Mouse (Mus musculus): Measurements from ENCODE around the gene Tmprss11a. TPM values are rescaled to one million over a fixed set of nuclear protein-coding genes. Genes with fewer than 3 reads are reported as not detected.

The Tmprss11a gene
- not detected for total RNA-seq (2023)

DNA sequence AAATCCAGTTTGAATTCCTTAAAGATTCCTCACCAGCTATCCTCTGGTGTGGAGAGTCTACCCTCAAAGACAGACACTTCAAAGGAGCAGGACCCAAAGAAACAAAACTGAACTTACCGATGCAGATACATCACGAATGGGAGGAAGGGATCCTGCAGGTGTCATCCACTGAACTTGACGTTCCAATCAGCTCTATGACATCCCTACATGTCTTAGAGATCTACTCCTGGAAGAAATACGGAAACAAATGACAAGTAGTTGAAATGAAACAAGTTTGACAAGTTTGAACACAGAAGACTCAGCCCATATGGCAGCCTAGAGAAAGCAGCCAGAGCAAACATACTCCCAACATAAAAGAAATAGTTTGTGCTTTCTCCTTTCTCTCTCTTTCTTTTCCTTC is at the start of gene Tmprss11a:
TSS of gene Tmprss11a (minus strand) at position 101 of the 400 bp plus-strand sequence.

DNA sequence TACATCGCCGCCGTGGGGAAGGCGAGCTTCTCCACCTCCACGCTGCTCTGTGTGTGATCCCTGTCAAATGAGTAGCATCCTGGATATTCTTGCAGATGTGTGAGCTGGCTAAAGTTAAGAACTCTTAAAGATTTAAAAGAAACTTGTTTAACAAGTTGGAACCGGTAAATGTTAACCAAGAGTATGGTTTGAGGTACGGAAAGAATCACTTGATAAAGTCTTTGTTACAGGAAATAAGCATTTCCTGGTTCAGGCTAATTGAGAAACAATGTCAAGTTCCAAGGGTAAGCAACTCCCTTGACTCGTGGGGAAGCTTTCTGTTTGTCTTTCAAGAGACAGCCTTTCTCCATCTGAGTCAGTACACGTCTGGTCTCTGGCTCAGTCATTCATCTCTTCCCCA is 49.7 kb upstream of the Tmprss11a start, which contains the start of gene Tmprss11g:
TSS of gene Tmprss11g (minus strand) at position 101 of the 400 bp plus-strand sequence.

DNA sequence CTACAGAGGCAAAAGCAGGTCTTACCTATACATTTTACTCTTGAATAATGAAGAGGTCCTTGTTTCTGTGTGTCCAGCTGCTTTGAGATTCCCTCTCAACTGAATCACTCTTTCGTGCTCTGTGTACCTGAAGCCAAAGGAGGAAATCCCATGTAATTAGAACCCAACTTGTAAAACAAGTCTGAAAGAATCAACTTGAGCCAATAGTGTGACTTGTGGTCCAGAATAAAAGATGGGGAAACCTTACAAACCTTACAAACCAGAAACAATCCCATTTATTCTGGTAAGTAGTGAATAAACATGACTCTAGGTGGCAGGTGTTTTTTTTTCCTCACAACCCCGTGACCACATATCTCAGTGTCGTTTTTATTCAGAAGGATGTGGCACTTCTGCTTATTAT is 95.5 kb downstream of the Tmprss11a start, which contains the start of gene Tmprss11d:
TSS of gene Tmprss11d (minus strand) at position 101 of the 400 bp plus-strand sequence.

Other genes with a start within 250 kb of the Tmprss11a start
- gene Tmprss11c, start 179.7 kb downstream of the Tmprss11a start, total RNA-seq (2023) = not detected
- not detected for gene Tmprss11d, start 95.6 kb downstream of the Tmprss11a start, total RNA-seq (2023)
- not detected for gene Tmprss11g, start 49.6 kb upstream of the Tmprss11a start, total RNA-seq (2023)
- gene Tmprss11f, start 163.4 kb upstream of the Tmprss11a start, total RNA-seq (2023) = not detected
- gene Tmprss11b, start 207.4 kb upstream of the Tmprss11a start, total RNA-seq (2023) = not detected